Mouse (Mus musculus): ENCODE measurements around the gene Dmbt1.

DNA sequence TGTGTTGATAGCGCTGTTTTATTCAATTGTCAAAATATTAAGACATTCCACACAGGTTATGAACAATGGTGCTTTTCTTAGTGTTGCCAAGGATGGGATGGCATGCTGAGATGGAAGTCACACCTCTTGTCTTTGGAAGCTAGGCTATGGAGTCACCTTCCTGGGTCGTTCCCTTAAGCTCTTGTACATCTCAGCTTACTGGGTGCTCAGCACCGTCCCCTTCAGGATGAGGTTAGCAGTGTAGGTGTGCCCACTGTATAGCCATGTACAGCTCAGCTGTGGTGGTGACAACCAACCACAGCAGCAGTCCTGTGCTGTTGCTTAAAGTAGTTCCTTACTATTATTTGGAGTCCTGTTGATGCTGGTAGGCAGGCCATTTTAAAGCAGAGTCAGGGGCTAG lies 49.0 kb upstream of the Dmbt1 start:
- TF ChIP-seq GATA1 (IDR thresholded peaks at IDR 0.05; ENCODE audit: borderline replicate concordance, low read length) (no peak), FLI1 (IDR thresholded peaks at IDR 0.05; ENCODE audit: low read length) (no peak)
